Mouse (Mus musculus) neural tube, embryonic 15.5 days (tissue): ENCODE results near the gene Nudt8. TPM values are rescaled to one million over a fixed set of nuclear protein-coding genes. Genes with fewer than 3 reads are reported as not detected.
"Not testable (repeated sequence)": the region's sequence is repeated elsewhere in the genome, so short reads cannot be mapped to it uniquely, and the experiment has no call there.

ENCODE experiments used
- ATAC-seq: fragments of 200-750 bp; cut with Nextera tagmentation; 2 replicates; pipeline ENCODE4 v1.8.0; 2017; ENCODE audit warnings: mild to moderate bottlenecking, moderate TSS enrichment, moderate library complexity; ENCODE audit not compliant: low FRiP score
- H3K27ac ChIP-seq: fragments of 300-500 bp; sonication (generic); replicated peaks from 2 replicates; pipeline ENCODE4 v1.5.1; 2015; ENCODE audit warnings: mild to moderate bottlenecking, inconsistent platforms
- H3K27me3 ChIP-seq: fragments of 300-500 bp; sonication (generic); replicated peaks from 2 replicates; pipeline ENCODE4 v1.6.1; 2015; ENCODE audit warnings: inconsistent platforms
- H3K36me3 ChIP-seq: fragments of 300-500 bp; sonication (generic); 2 replicates; pipeline ENCODE4 v1.6.1; 2015; ENCODE audit warnings: inconsistent platforms
- H3K4me1 ChIP-seq: fragments of 300-500 bp; sonication (generic); 2 replicates; pipeline ENCODE4 v1.6.1; 2015; ENCODE audit warnings: inconsistent platforms
- H3K4me2 ChIP-seq: fragments of 300-500 bp; sonication (generic); 2 replicates; pipeline ENCODE4 v1.6.1; 2015; ENCODE audit warnings: inconsistent platforms, mild to moderate bottlenecking, moderate library complexity
- H3K4me3 ChIP-seq: fragments of 300-500 bp; sonication (generic); replicated peaks from 2 replicates; pipeline ENCODE4 v1.5.1; 2015; ENCODE audit warnings: mild to moderate bottlenecking, inconsistent platforms
- H3K9ac ChIP-seq: fragments of 300-500 bp; sonication (generic); replicated peaks from 2 replicates; pipeline ENCODE4 v1.6.1; 2015; ENCODE audit warnings: mild to moderate bottlenecking, inconsistent platforms
- H3K9me3 ChIP-seq: fragments of 300-500 bp; sonication (generic); replicated peaks from 2 replicates; pipeline ENCODE4 v1.6.1; 2016; ENCODE audit warnings: inconsistent platforms
- WGBS: fragments of 180-500 bp; shearing (Covaris S2); methylation state at CpG from one replicate; pipeline ENCODE4 v1.1.7; 2015; ENCODE audit warnings: mixed read lengths; 5-methylcytosine and 5-hydroxymethylcytosine counted together
- polyA plus RNA-seq: library from polyadenylated mRNA; unstranded; fragments of >200 nt; fragmentation: Nextera tagmentation; extraction: Ambion mirVana; gene quantifications from 2 replicates; pipeline ENCODE4 v1.2.1, GENCODE M21; 2015

Gene Nudt8
- polyA plus RNA-seq, 1 experiment from 2014 or later: 26.1 TPM

DNA sequence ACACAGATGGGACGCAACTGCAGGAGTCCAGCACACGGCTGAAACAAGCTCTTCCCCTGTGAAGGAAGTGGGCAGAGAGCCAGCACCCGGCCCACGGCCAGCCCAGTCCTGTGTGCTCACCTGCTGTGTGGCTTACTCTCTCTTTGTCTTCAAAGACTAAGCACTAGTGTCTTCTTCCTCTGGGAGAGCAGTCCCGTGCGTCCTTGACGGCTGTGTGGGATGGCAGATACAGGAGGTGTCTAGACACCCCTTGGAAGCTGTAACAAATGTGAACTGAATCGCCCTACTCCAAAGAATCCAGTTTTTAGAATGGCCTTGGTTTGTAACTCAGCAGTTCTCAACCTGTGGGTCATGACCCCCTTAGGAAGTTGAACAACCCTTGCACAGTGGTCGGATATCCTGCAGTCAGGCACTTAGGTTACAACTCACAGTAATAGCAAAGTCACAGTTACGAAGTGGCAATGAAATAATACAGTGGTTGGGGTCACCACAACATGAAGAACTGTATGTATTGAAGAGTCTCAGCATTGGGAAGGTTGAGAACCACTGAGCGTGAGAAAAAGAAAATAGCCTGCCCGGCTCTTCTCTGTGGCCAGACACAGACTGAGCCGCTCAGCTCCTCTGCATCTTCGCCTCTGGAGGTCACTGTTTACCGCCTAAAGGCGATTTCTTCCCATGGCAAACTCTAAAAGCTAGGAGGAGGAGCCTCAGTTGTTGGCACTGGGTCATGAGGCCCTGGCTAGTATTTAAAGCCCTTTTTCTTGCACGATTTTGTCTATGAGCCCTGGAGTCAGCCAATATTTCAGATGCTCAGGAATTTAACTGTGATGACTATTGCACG, 18.6 kb downstream of the Nudt8 start:
- no peak overlapping the region for H3K27ac ChIP-seq
- WGBS: 25% methylated on average over 18 of the region's 18 CpGs
- H3K9ac ChIP-seq: no peak overlapping the region
- peaks cover 4% of the 10 kb centered on the region for H3K4me1 ChIP-seq
- no peaks in the 10 kb centered on the region for H3K27me3 ChIP-seq
- ATAC-seq: peak; percentile 84
- H3K36me3 ChIP-seq: no peaks in the 10 kb centered on the region
- no peak overlapping the region for H3K4me3 ChIP-seq
- no peaks in the 10 kb centered on the region for H3K9me3 ChIP-seq
- H3K4me2 ChIP-seq: no peak overlapping the region

DNA sequence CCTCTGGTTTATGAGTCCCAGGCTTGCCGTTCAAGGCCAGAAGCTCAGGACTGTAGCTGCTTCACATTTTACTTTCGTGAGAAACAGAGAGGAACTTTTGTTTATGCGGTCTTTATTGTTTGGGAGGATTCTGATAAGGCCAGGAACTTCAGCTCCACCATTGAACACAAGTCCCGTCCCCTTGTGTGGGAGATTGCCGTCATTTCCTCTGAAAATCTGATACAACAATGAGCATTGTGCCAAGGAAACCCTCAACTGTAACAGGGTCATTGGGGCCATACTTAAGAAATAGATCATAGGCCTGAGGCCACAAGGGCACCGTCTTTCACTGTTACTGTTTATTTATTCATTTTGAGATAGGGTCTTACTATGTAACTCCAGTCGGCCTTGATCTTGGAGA, 22.8 kb downstream of the Nudt8 start:
- Histone ChIP-seq H3K4me2 (no peak overlapping the region), H3K36me3 (no peaks in the 10 kb centered on the region), H3K9ac (no peak overlapping the region), H3K9me3 (no peaks in the 10 kb centered on the region), H3K4me1 (peaks cover 4% of the 10 kb centered on the region), H3K4me3 (no peak overlapping the region), H3K27ac (no peak overlapping the region), H3K27me3 (no peaks in the 10 kb centered on the region)
- ATAC-seq: no peak
- 81% methylated on average over 7 of the region's 7 CpGs for WGBS

DNA sequence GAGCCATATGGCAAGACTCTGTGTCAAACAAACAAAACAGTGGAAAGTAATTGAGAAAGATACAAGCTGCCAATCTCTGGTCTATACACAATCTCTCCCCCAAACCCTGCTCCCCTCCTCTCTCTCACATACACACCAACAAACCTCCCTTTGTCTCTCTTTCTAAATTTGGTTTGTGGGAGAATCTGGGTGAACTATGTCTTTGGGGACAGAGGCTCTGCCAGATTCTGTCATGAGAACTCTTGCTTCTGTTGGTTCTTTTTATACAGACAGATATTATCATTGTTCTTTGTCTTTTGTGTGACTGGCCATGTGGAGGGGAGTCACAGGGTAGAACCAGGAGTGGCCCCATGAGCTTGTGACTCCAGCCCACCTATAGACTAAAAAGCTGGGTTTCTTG, 27.2 kb downstream of the Nudt8 start:
- no peaks in the 10 kb centered on the region for H3K4me1 ChIP-seq
- no peak overlapping the region for H3K4me3 ChIP-seq
- H3K27ac ChIP-seq: no peak overlapping the region
- H3K36me3 ChIP-seq: no peaks in the 10 kb centered on the region
- no peak for ATAC-seq
- no peaks in the 10 kb centered on the region for H3K27me3 ChIP-seq
- H3K9me3 ChIP-seq: no peaks in the 10 kb centered on the region
- H3K9ac ChIP-seq: no peak overlapping the region
- H3K4me2 ChIP-seq: no peak overlapping the region

DNA sequence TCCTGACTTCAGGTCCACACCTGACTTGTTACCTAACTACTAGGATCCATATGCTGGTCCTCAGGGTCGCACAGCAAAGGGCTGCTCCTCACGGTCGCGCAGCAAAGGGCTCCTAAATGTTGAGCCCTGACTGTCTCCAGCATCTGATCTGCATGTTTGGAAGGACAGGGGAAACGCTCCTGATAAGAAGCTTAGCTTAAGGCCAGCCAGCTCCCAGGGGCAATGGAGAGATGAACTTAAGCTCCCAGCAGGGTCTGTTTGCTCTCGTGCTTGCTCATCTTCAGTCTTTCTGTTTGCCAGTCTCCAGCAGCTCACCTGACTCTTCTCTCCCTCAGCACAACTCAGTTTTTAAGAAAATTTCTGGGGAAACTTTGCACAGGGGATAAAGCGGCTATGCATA, 32.3 kb downstream of the Nudt8 start:
- H3K27me3 ChIP-seq: no peaks in the 10 kb centered on the region
- no peak overlapping the region for H3K4me3 ChIP-seq
- H3K4me2 ChIP-seq: no peak overlapping the region
- H3K27ac ChIP-seq: no peak overlapping the region
- no peak for ATAC-seq
- 76% methylated on average over 7 of the region's 7 CpGs for WGBS
- H3K9ac ChIP-seq: no peak overlapping the region
- H3K4me1 ChIP-seq: peaks cover 14% of the 10 kb centered on the region
- no peaks in the 10 kb centered on the region for H3K9me3 ChIP-seq
- H3K36me3 ChIP-seq: 0 out of 2 replicates have a peak, but pooled peaks cover 2% of the 10 kb centered on the region

DNA sequence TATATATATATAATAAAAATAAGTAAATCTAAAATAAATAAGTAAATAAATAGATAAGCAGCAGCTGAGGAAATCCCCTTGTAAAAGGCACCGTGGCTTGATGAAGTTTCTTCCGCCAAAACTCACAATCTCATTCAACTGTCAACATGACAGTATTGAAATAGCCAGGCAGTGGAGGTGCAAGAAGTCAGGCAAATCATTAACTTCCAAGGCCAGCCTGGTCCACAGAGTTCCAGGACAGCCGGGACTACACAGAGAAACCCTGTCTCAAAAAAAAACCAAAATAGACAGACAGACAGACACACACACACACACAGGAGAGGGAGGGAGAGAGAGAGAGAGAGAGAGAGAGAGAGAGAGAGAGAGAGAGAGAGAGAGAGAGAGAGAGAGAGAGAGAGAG, 32.9 kb downstream of the Nudt8 start:
- no peak overlapping the region for H3K27ac ChIP-seq
- no peak overlapping the region for H3K4me2 ChIP-seq
- no peaks in the 10 kb centered on the region for H3K27me3 ChIP-seq
- H3K9ac ChIP-seq: no peak overlapping the region
- H3K36me3 ChIP-seq: 0 out of 2 replicates have a peak, but pooled peaks cover 2% of the 10 kb centered on the region
- ATAC-seq: no peak
- peaks cover 18% of the 10 kb centered on the region for H3K4me1 ChIP-seq
- WGBS: 80% methylated on average over 3 of the region's 3 CpGs
- no peak overlapping the region for H3K4me3 ChIP-seq
- H3K9me3 ChIP-seq: no peaks in the 10 kb centered on the region

DNA sequence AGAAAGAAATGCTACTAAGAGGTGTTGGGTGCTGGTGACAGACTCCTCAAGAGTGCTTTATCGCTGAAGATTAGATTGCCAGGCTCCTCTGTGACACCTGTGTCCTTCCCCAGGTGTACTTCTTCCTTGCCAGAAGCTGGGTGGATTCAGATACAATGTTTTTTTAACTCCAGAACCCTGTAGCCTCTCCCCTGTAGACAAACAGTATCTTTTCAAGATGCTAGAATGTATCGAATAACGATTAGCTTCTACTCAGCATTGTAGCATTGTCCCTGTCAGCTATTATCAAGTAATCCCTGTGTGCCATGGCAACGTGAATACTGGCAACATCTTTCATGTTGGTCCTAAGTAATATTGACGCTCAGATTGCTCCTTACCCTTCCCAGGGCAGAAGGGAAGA, 33.4 kb downstream of the Nudt8 start:
- Histone ChIP-seq H3K27me3 (no peaks in the 10 kb centered on the region), H3K4me1 (peaks cover 20% of the 10 kb centered on the region), H3K27ac (no peak overlapping the region), H3K4me3 (no peak overlapping the region), H3K9me3 (no peaks in the 10 kb centered on the region), H3K36me3 (0 out of 2 replicates have a peak, but pooled peaks cover 2% of the 10 kb centered on the region), H3K4me2 (no peak overlapping the region), H3K9ac (no peak overlapping the region)
- WGBS: 67% methylated on average over 5 of the region's 5 CpGs
- ATAC-seq: no peak

DNA sequence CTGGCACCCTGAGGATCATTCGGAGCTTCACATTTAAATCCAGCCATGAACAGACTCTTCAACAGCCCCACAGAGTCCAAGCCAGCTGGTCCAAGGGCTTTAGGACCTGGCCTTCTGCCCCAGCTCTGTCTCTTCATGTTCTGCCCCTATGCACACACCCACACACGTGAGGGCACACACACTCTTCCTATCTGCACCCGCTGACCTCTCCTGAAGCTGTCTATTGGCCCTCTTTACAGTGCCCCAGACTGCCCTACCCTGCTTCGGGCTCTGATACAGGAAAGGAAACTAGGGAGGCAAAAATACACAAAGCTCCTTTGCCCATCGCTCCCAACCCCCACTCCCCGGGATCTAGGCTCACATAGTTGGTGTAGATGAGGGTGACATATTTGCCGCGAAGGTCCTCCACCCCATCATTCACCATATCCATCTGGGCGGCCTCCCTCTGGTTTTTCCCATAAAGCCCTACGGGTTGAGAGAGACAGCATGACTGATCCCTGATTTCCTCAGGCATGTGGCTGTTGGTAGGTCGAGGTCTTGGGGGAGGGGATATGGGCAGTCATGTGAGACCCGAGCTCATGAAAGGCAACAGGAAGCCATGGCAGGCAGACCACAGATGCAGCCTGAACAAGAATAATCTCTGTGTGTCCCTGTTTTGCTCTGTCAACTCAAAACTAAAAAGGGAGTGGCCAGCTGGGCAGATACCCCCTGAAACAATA, 36.1 kb downstream of the Nudt8 start:
- Histone ChIP-seq H3K36me3 (0 out of 2 replicates have a peak, but pooled peaks cover 2% of the 10 kb centered on the region), H3K4me2 (peak overlapping the region; percentile 39), H3K9me3 (no peaks in the 10 kb centered on the region), H3K9ac (no peak overlapping the region), H3K4me1 (peaks cover 20% of the 10 kb centered on the region), H3K27ac (no peak overlapping the region), H3K4me3 (no peak overlapping the region), H3K27me3 (no peaks in the 10 kb centered on the region)
- WGBS: 76% methylated on average over 12 of the region's 12 CpGs
- ATAC-seq: no peak

DNA sequence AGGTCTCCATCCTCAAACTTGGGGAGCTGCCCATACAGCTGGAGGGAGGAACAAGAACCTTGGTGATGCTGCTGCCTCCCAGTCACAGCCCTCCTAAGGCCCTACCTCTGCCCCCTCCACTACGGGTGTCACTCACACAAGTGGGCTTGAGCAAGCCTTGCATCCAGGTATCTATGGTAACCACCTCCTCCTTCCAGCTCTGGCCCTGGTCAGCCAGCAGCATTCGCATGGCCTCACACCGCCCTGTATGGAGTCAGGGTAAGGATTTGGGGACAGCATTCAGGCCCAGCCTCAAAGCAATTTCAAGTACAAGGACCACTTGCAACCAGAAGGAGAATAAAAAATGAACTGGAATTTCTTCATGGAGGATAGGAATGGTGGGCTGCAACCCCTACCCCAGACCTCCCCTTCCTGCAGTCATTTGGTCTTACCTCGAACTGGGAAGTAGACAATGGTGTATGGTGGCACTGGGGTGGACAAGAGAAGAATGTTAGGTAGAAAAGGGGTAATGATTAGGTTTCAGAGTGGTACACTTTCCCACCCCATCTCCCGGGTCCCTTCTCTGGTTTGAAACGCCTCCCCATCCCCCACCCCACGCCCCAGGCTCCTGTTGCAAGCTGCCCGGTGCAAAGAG, 36.9 kb downstream of the Nudt8 start:
- not testable (repeated sequence) for H3K27me3 ChIP-seq, H3K36me3 ChIP-seq, H3K9me3 ChIP-seq
- peak; percentile 69; the same call in 1 of the 2 replicates for ATAC-seq
- peaks cover 20% of the 10 kb centered on the region for H3K4me1 ChIP-seq
- H3K4me3 ChIP-seq: peak overlapping the region; percentile 63
- peak overlapping the region; percentile 67 for H3K27ac ChIP-seq
- peak overlapping the region; percentile 70 for H3K4me2 ChIP-seq
- H3K9ac ChIP-seq: peak overlapping the region; percentile 80
- WGBS: 27% methylated on average over 8 of the region's 8 CpGs

DNA sequence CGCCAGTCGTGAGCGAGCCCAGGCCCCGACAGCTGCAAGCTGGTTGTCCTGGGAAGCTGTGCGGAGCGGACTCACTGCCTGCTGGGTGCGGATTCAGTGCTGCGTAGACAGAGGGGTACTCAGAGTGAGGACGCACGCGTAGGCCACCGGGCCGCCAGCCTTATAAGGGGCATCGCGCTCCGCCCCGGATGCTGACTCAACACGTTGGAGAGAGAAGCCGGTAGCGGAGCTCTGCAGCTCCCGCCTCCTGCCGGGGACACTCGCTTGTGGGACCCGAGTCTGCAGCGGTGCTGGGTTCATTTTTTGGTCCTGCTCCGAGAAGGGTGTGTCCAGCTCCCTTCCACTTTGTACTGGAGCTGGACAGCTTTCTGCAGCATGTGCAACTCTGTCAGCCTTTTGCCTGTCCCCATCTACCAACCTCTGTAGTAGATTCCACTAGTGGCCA, 37.4 kb downstream of the Nudt8 start, which contains the start of gene Gstp1:
Gene Gstp1, minus strand, starts transcription at position 198 of the 445 bp plus-strand sequence.
- Histone ChIP-seq H3K36me3 (0 out of 2 replicates have a peak, but pooled peaks cover 2% of the 10 kb centered on the region), H3K4me2 (peak within 1 kb of the TSS; percentile 70), H3K9me3 (no peaks in the 10 kb centered on the region), H3K27me3 (no peaks in the 10 kb centered on the region), H3K4me1 (peaks cover 20% of the 10 kb centered on the region), H3K27ac (peak within 1 kb of the TSS; percentile 67), H3K4me3 (peak within 1 kb of the TSS; percentile 63), H3K9ac (peak within 1 kb of the TSS; percentile 80)
- ATAC-seq: peak; percentile 91
- 0% methylated on average over 26 of the region's 26 CpGs for WGBS

DNA sequence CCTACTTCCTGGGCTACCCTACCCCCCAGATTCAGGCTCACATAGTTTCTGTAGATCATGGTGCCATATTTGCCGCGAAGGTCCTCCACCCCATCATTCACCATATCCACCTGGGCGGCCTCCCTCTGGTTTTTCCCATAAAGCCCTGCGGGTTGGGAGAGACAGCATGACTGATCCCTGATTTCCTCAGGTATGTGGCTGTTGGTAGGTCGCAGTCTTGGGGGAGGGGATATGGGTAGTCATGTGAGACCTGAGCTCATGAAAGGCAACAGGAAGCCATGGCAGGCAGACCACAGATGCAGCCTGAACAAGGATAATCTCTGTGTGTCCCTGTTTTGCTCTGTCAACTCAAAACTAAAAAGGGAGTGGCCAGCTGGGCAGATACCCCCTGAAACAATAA, 40.6 kb downstream of the Nudt8 start:
- H3K9me3 ChIP-seq, H3K27ac ChIP-seq, H3K4me2 ChIP-seq, H3K9ac ChIP-seq, H3K27me3 ChIP-seq, H3K4me3 ChIP-seq, H3K36me3 ChIP-seq, ATAC-seq: not testable (repeated sequence)
- 83% methylated on average over 5 of the region's 5 CpGs for WGBS
- H3K4me1 ChIP-seq: peaks cover 19% of the 10 kb centered on the region

DNA sequence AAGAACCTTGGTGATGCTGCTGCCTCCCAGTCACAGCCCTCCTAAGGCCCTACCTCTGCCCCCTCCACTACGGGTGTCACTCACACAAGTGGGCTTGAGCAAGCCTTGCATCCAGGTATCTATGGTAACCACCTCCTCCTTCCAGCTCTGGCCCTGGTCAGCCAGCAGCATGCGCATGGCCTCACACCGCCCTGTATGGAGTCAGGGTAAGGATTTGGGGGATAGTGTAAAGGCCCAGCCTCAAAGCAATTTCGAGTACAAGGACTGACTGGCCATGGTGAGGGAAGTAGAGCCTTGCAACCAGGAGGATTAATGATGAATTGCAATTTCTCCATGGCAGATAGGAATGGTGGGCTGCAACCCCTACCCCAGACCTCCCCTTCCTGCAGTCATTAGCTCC, 41.1 kb downstream of the Nudt8 start:
- 85% methylated on average over 3 of the region's 4 CpGs for WGBS

More for the DNA sequence above, 41.1 kb downstream of the Nudt8 start:
- not testable (repeated sequence) for ATAC-seq, H3K27ac ChIP-seq, H3K4me2 ChIP-seq, H3K4me3 ChIP-seq, H3K9me3 ChIP-seq, H3K36me3 ChIP-seq, H3K9ac ChIP-seq, H3K27me3 ChIP-seq
- H3K4me1 ChIP-seq: peaks cover 16% of the 10 kb centered on the region
